Mouse (Mus musculus) adrenal gland, adult (tissue): ENCODE measurements around the gene Traf3ip3.

Experiments
- DNase-seq, 2 experiments: peaks; one replicate each; pipeline ENCODE4 v3.0.0; 2022 to 2023; ENCODE audit warnings: low spot score in 1 of 2; ENCODE audit not compliant: inconsistent age in 2 of 2

The Traf3ip3 gene

GRCm38 (mm10) chr1:193201383-193201778 is at the start of gene Traf3ip3:
TSS of gene Traf3ip3 (minus strand) at chr1:193201703.
- peak; percentile 20 to 34 for DNase-seq

DNA sequence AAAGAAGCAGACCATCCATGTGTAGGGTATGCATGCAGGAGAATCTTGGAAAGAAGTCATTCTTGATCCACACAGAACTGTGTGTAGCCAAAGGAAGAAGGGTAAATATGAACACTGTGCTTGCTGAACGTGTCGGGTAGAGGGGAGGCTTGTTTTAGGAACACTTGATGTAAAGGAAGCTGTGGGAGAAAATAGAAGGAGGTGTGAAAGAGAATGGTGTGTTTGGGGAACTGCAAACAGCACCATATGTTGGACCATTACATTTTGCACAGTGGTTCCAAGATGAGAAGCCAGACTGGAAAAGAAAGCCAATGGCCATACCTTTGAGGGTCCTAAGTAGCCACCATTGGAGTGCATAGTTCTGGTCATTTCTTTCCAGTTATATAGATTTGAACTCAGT is 48.5 kb upstream of the Traf3ip3 start:
- no peak for DNase-seq

DNA sequence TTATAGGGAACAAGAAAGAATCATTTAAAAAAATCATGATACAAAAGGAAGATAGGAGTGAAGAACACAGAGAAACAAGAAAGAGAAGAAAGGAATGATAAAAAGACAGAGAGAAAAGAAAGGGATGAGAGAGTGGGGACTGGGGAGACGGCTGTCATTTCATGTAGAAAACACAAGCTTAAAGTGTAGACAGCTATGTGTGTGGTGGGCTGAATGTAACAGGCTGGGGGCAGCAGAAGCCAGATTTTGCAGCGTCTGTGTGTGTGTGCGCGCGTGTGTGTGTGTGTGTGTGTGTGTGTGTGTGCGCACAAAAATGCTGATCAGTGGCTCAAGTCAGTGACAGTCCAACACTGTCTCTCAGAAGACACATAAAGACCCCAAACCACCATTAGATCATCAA is 42.7 kb upstream of the Traf3ip3 start:
- DNase-seq: no peak

GRCm38 (mm10) chr1:193243571-193244193 is 42.2 kb upstream of the Traf3ip3 start:
- DNase-seq: no peak

GRCm38 (mm10) chr1:193242863-193243262 is 41.4 kb upstream of the Traf3ip3 start:
- DNase-seq: no peak

DNA sequence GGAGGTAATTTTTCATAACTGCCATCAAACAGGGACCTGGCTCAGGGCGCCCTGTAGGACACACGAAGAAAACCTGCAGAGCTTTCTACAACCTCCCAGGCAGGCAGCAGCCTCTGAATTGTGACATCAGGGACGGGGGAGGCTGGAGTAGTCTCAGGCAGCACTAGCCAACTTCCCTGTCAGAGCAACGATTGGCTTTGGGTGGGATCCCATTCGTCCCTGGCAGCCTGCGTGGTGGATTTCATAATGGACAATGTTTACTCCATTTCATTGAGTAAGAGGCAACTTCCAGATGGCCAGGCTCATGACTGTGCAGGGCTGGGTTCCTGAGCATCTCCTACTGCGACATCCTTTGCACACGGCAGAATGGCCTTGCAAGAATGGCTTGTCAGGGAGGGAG is 40.7 kb upstream of the Traf3ip3 start:
- peak; percentile 38 to 79 for DNase-seq

- no peak for DNase-seq
Observed at GRCm38 (mm10) chr1:193241436-193241835, 39.9 kb upstream of the Traf3ip3 start.

DNA sequence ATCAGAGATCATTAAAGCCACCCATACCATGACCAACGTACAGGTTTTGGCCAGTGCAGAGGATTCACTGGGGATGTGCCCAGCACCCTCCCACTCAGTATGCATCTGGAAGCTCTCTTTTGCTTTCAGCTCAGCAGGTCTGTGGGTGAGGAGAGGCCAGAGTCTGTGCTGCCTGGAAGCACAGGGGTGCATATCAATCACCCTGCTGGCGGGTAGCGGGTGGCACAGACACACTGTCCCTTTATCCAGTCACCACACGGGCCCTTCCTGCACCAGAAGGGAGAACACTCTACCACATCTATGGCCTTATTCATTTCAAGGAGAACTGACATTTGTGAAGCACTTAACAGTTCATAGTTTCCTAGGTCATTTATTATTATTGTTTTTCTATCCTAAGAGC is 36.9 kb upstream of the Traf3ip3 start:
- DNase-seq: no peak

GRCm38 (mm10) chr1:193234930-193235329 is 33.4 kb upstream of the Traf3ip3 start:
- no peak for DNase-seq

DNA sequence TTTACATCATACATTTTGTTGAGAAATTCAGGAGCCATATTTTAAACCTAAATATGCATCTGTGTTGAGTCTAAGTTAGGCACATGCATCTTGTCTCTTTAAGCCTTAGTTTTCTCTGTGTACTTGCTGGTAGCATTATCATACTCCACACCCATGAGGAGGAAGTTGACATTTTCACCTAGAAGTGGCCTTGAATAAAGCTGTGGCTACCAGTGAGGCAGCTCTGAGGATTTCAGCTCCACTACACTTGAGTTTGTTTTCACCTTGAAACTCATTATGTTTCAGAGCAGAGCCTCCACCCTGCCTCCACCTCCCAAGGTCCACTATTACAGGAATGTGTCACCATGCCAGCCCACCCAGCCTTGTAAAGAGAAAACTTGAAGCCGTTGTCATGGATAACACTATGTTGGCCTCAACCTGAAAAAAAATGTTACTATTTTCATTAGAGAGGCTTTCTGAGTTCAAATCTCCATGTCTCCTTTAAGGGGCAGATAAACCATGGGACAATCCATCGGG is 32.7 kb upstream of the Traf3ip3 start:
- DNase-seq: no peak

GRCm38 (mm10) chr1:193232732-193233131 is 31.2 kb upstream of the Traf3ip3 start:
- no peak for DNase-seq

DNA sequence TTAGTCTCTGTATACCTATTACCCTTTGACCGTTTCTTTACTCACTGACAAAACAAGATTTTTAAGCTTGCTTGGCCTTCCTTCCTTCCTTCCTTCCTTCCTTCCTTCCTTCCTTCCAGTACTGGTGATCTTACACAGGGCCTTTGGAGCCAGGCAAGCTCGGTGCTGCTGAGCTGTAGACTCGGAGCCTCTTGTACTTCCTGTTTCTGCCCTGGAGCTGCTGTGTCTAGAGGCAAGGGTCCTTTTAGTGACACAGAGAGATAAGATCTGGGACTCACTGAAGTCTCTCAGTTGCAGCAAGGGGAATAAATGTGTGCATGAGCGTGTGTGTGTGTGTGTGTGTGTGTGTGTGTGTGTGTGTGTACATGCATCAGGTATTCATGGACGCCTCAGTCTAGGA is 29.4 kb upstream of the Traf3ip3 start:
- DNase-seq: no peak

- DNase-seq: no peak
Observed at GRCm38 (mm10) chr1:193230531-193230930, 29.0 kb upstream of the Traf3ip3 start.

- DNase-seq: no peak
Observed at GRCm38 (mm10) chr1:193229570-193229969, 28.1 kb upstream of the Traf3ip3 start.

DNA sequence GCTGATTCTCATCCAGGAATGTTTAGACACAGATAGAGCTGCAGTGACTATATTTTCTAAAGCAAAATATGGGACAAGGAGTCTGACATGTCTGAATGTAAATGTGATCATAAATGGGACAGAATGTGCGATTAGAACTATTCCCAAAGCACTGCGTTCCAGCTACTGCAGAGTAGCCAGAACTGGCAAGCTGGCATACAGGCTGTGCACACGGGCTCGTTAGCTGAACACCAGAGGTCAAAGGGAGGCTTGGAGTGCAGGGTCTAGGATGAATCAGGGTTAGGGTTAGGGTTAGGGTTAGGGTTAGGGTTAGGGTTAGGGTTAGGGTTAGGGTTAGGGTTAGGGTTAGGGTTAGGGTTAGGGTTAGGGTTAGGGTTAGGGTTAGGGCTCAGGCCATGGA is 26.0 kb upstream of the Traf3ip3 start:
- DNase-seq: no peak

DNA sequence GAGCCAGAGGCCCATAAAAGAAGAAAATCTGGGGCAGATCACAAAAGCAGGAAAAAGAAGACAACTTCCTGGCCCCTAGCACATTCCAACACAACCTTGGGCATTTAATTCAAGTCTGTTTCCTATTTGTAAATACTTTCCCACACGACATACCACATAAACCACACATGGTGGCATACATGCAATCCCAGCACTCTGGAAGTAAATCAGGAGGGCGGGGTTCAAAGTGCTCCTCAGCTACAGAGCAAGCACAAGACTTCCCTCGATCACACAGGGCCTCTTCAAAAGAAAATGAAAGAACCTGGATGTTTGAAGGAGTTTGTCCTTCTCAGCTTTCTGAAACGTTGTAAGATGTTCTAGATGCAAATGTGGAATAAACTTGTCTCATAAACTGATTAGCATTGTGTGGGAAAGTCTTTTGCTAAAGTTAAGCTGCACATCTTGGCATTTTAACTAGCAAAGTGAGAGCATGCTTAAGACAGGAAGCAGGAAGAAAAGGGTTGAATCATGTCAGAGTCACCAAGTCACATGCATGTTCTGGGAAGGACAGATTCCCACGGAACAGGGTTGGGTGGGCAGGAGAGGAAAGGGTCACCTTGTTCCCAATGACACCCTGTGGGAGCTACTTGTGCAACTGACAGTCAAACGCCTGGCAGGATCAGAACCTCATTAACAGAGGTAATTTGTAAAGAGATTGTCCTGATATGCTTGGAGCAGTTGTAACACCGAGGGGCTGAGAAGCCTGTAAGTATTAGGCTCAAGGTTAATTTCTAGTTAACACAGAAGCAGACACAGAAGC is 25.4 kb upstream of the Traf3ip3 start:
- peak in 1 of 2 experiments; percentile 24 for DNase-seq

DNA sequence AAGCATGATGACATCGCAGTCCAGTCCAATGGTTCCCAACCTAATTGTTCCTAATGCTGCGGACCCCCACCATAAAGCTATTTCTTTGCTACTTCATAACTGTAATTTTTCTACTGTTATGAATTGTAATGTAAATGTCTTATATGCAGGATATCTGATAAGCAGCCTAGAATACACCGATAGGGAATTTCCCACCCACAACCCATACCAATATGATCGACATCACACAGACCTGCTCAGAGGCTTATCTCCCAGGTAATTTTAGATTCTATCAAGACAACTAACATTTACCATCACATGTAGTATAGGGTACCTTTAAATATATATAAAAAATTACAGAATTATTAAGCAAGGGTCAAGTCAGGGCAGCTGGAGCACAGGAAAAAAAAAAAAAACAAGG is 24.6 kb upstream of the Traf3ip3 start:
- no peak for DNase-seq

- DNase-seq: no peak
Observed at GRCm38 (mm10) chr1:193225531-193225930, 24.0 kb upstream of the Traf3ip3 start.

DNA sequence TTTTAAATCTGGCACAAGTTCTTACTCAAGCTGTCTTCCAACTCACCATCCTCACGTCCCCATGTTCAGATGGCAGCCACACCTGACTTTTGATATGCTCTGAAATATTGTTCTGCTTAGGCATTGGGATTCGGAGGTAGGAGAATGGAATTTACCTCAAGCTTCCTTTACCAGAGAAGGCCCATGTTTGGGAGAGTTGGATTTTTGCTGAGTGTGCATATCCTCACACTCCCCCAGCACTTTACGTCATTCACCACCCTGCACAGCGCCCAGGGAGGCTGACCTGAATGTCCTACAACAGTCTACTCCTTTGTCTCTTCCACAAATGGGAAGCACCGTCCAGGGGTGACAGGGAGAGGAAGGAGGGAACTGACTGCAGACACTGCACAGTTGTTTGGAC is 18.9 kb upstream of the Traf3ip3 start:
- no peak for DNase-seq

GRCm38 (mm10) chr1:193216000-193216399 is 14.5 kb upstream of the Traf3ip3 start:
- DNase-seq: no peak

DNA sequence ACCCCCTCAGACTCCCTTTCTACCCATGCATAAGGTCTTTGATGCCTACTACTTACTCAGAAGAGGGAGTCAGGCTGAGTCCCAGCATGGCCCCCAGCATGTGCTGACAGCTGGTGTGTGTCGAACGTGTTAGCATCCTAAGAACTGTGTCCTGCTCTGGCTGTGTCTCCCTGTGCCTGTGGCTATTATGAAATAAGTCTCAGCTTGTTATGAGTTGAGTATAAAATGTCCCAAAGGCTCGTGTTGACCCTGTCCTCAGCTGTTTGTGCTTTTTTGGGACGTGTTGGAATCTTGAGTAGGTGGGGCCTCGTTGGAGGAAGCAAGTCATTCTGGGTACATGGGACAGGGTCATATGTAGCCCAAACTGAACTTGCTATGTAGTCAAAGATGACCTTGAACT is 12.6 kb upstream of the Traf3ip3 start:
- no peak for DNase-seq

DNA sequence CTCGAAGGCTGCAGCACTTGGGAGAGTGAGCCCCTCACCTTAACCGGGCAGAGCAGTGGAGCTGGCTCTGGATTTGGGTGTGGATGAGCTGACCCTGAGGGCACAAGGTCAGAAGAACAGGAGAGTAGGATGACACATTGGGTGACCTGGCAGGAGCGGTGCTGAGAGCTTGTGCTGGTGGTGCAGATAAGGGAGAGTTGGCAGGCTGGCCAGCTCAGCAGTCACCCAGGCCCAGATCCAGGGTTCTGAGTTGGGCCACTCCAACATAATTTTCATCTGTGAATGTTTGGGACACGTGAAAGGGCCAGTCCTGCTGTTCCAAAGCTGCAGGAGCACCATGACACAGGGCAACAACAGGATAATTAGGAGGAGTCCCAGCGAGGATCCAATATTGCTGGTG is 9.9 kb upstream of the Traf3ip3 start:
- peak in 1 of 2 experiments; percentile 40 for DNase-seq
